Comparison of ENCODE assay signal across 18 mouse cellular contexts in the genomic region with DNA sequence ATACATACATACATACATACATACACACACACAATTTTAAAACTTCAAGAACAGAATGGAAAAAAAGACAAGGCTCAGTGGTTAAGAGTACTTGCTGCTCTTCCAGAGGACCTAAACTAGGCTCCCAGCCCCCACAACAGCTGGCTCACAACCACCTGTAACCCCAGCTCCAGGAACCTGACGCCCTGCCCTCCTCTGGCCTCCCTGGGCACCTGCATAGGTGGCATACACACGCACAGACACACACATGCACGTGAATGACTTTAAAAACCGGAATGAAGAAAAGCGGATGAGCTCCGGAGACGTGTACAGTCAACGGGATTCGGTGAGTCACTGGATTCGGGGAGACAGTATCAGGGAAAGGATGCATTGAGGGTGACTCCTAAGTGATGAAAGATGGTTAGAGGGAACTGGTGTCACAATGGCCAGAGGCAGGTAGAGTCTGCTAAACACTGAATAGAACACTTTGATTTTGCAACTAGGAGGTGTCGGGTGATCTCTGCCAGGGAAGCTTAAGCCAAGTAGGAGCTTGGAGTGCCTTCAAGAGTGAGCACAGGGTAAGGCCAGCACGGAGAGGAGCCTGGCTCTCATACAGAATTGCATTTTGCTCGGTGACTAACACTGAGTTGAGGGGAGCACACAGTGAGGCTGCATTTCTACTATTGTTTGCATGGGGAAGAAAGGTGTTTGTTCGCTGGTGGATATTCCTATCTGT. TPM values are rescaled to one million over a fixed set of nuclear protein-coding genes. Genes with fewer than 3 reads are reported as not detected.
DNase-seq lines count a peak whose midpoint lies in the region; ATAC-seq and TF ChIP-seq lines count a peak whose summit lies in the region.
"Had no signal": no experiment of that assay in that cellular context is flagged by ENCODE, and none has a peak within 500 bp of the region (broad histone marks: within the 10 kb centered on the region; RNA-seq: fewer than 3 reads in every experiment).

No protein-coding gene starts in this region.

- TF ChIP-seq POLR2A in liver, adult 2 months (IDR thresholded peaks at IDR 0.05; ENCODE audit: extremely low read depth, insufficient read depth, low read length) = no peak

- H3K9ac ChIP-seq in heart, embryonic 11.5 days (ENCODE audit: low read depth, low read length) = no peak overlapping the region
- H3K9ac ChIP-seq in liver, adult 2 months (ENCODE audit: low read depth, low read length) = no peak overlapping the region
- H3K9ac ChIP-seq in liver, embryonic 11.5 days (ENCODE audit: low read depth, low read length) = no peak overlapping the region

- peak; percentile 49 for DNase-seq in adrenal gland, postnatal 10 days
- DNase-seq in adrenal gland, postnatal 36 days = no peak
- DNase-seq in heart, postnatal 36 days = no peak
- peak; percentile 64 for DNase-seq in liver, adult 2 months (ENCODE audit: extremely low read depth, low read depth, low spot score)
- DNase-seq in liver, embryonic 11.5 days (ENCODE audit: low spot score) = no peak
- DNase-seq in adipocyte (ENCODE audit: low spot score) = peak; percentile 83
- no peak for DNase-seq in layer of hippocampus, postnatal 14 days (ENCODE audit: low spot score in 2 of 2)
- DNase-seq: cerebellum, adult 8-10 months; kidney, postnatal 14 days; left cerebral cortex, postnatal 4 days; right cerebral cortex, adult 18-20 months; thymus, postnatal 4 days had no signal

- peak overlapping the region; percentile 89; the same call in 1 of the 2 replicates for H3K4me2 ChIP-seq in heart, embryonic 11.5 days
- H3K4me2 ChIP-seq in liver, embryonic 11.5 days = no peak overlapping the region

- H3K9me3 ChIP-seq in heart, embryonic 11.5 days (replicated peaks; ENCODE audit: control insufficient read depth, low read length) = no peaks in the 10 kb centered on the region
- H3K9me3 ChIP-seq in liver, embryonic 11.5 days (ENCODE audit: control insufficient read depth, low read length) = no peaks in the 10 kb centered on the region

- H3K79me2 ChIP-seq in liver, adult 2 months (ENCODE audit: control insufficient read depth, insufficient read depth, low read length) = peaks cover 17% of the 10 kb centered on the region; the same call in 1 of the 2 replicates

- H3K4me1 ChIP-seq in heart, embryonic 11.5 days (ENCODE audit: control insufficient read depth, insufficient read depth, low read length) = peaks cover 26% of the 10 kb centered on the region
- peaks cover 10% of the 10 kb centered on the region for H3K4me1 ChIP-seq in liver, adult 2 months (ENCODE audit: control insufficient read depth, insufficient read depth, low read length)
- H3K4me1 ChIP-seq in liver, embryonic 11.5 days (replicated peaks; ENCODE audit: control insufficient read depth, insufficient read depth, low read length) = peaks cover 23% of the 10 kb centered on the region

- intact Hi-C loops in heart, postnatal 36 days (cut with DNase I) = no loop called here

- no peak overlapping the region for H3K4me3 ChIP-seq in heart, embryonic 11.5 days (ENCODE audit: low read depth, low read length)
- no peak overlapping the region for H3K4me3 ChIP-seq in liver, adult 2 months (ENCODE audit: insufficient read depth, low read depth, low read length)
- H3K4me3 ChIP-seq in liver, embryonic 11.5 days (ENCODE audit: low read depth, low read length) = no peak overlapping the region

- H3K36me3 ChIP-seq in heart, embryonic 11.5 days (ENCODE audit: control insufficient read depth, insufficient read depth, low read length) = no peaks in the 10 kb centered on the region
- no peaks in the 10 kb centered on the region for H3K36me3 ChIP-seq in liver, adult 2 months (ENCODE audit: control insufficient read depth, insufficient read depth, low read length)
- no peaks in the 10 kb centered on the region for H3K36me3 ChIP-seq in liver, embryonic 11.5 days (ENCODE audit: control insufficient read depth, insufficient read depth, low read length)

- no peak overlapping the region for H3K27ac ChIP-seq in heart, embryonic 11.5 days (ENCODE audit: low read depth, low read length)
- H3K27ac ChIP-seq in liver, adult 2 months (replicated peaks; ENCODE audit: insufficient read depth, low read depth, low read length) = no peak overlapping the region
- no peak overlapping the region for H3K27ac ChIP-seq in liver, embryonic 11.5 days (ENCODE audit: low read depth, low read length)
- H3K27ac ChIP-seq: heart, adult 2 months; macrophage had no signal

- WGBS in heart, embryonic 11.5 days (ENCODE audit: insufficient replicate concordance) = 82% methylated on average over 14 of the region's 14 CpGs
- WGBS in liver, adult 2 months = 85% methylated on average over 14 of the region's 14 CpGs
- WGBS in liver, embryonic 11.5 days = 90% methylated on average over 14 of the region's 14 CpGs

- no peak for TF ChIP-seq CTCF in liver, adult 2 months (IDR thresholded peaks at IDR 0.05; ENCODE audit: low read depth, low read length)

- H3K27me3 ChIP-seq in heart, embryonic 11.5 days (ENCODE audit: control insufficient read depth, insufficient read depth, low read length) = no peaks in the 10 kb centered on the region
- H3K27me3 ChIP-seq in liver, adult 2 months (ENCODE audit: control insufficient read depth, insufficient read depth, low read length) = no peaks in the 10 kb centered on the region
- H3K27me3 ChIP-seq in liver, embryonic 11.5 days (replicated peaks; ENCODE audit: control insufficient read depth, insufficient read depth, low read length) = no peaks in the 10 kb centered on the region
- H3K27me3 ChIP-seq: CH12.LX had no signal

- ATAC-seq in heart, embryonic 11.5 days (replicated peaks; ENCODE audit: insufficient number of reproducible peaks, low FRiP score, low TSS enrichment) = no peak
- no peak for ATAC-seq in liver, embryonic 11.5 days (replicated peaks; ENCODE audit: low FRiP score)
- ATAC-seq: activated CD4-positive, CD25-positive, alpha-beta regulatory T cell, adult 4 months; intestine, embryonic 16.5 days had no signal

RNA-seq across cellular contexts. Expression of a gene that starts 1.6 kb away (rescaled TPM):
- 10 to 100 TPM; 43.7 to 49.7 TPM for total RNA-seq in adrenal gland, postnatal 10 days (2021)
- 10 to 100 TPM; 40.9 to 46.1 TPM for total RNA-seq in adrenal gland, postnatal 36 days (2021)
- 52.5 and 63.6 TPM in 2 replicates for polyA plus RNA-seq in heart, embryonic 11.5 days (2014; fragmentation: Nextera tagmentation; extraction: Ambion mirVana)
- total RNA-seq in heart, postnatal 36 days (2021) = 10 to 100 TPM; 33.2 TPM
- total RNA-seq in liver, adult 2 months (2014; rRNA removed) = 13.6 and 14.8 TPM in 2 replicates
- polyA plus RNA-seq in liver, adult 2 months (2012; rRNA removed) = 22.8 and 24.0 TPM in 2 replicates
- polyA plus RNA-seq in liver, embryonic 11.5 days (2014; fragmentation: Nextera tagmentation; extraction: Ambion mirVana) = 73.9 and 80.4 TPM in 2 replicates
- total RNA-seq in layer of hippocampus, postnatal 14 days (2021) = 10 to 100 TPM; 88.1 to 92.2 TPM

RNA-seq across cellular contexts. Expression of a gene that starts 4.7 kb away (rescaled TPM):
- total RNA-seq in adrenal gland, postnatal 10 days (2021) = 10 to 100 TPM; 67.8 to 81.8 TPM
- 10 to 100 TPM; 59.3 to 64.9 TPM for total RNA-seq in adrenal gland, postnatal 36 days (2021)
- polyA plus RNA-seq in heart, embryonic 11.5 days (2014; fragmentation: Nextera tagmentation; extraction: Ambion mirVana) = 9.0 and 9.7 TPM in 2 replicates
- 10 to 100 TPM; 31.8 to 32.3 TPM for total RNA-seq in heart, postnatal 36 days (2021)
- total RNA-seq in liver, adult 2 months (2014; rRNA removed) = 39.5 and 46.4 TPM in 2 replicates
- 94.8 and 104 TPM in 2 replicates for polyA plus RNA-seq in liver, adult 2 months (2012; rRNA removed)
- 19.9 and 20.5 TPM in 2 replicates for polyA plus RNA-seq in liver, embryonic 11.5 days (2014; fragmentation: Nextera tagmentation; extraction: Ambion mirVana)
- total RNA-seq in layer of hippocampus, postnatal 14 days (2021) = 10 to 100 TPM; 32.0 to 36.8 TPM

RNA-seq across cellular contexts. Expression of a gene that starts 22.4 kb away (rescaled TPM):
- total RNA-seq in adrenal gland, postnatal 10 days (2021) = 10 to 100 TPM; 18.0 to 54.7 TPM
- 1 to 10 TPM; 1.5 to 2.7 TPM for total RNA-seq in adrenal gland, postnatal 36 days (2021)
- polyA plus RNA-seq in heart, embryonic 11.5 days (2014; fragmentation: Nextera tagmentation; extraction: Ambion mirVana) = 0.61 and 1.0 TPM in 2 replicates
- total RNA-seq in heart, postnatal 36 days (2021) = 1 to 10 TPM; 1.8 to 3.1 TPM
- 3,482 and 4,252 TPM in 2 replicates for total RNA-seq in liver, adult 2 months (2014; rRNA removed)
- polyA plus RNA-seq in liver, adult 2 months (2012; rRNA removed) = 4,950 and 5,107 TPM in 2 replicates
- 6.2 and 6.7 TPM in 2 replicates for polyA plus RNA-seq in liver, embryonic 11.5 days (2014; fragmentation: Nextera tagmentation; extraction: Ambion mirVana)
- under 1 TPM; 0.76 to 0.98 TPM for total RNA-seq in layer of hippocampus, postnatal 14 days (2021)
- polyA plus RNA-seq: macrophage had no signal

RNA-seq across cellular contexts. Expression of a gene that starts 25.8 kb away (rescaled TPM):
- total RNA-seq in adrenal gland, postnatal 10 days (2021) = 100 to 1,000 TPM in 1 of 2 experiments, 10 to 100 TPM in 1; 97.0 to 110 TPM
- total RNA-seq in adrenal gland, postnatal 36 days (2021) = 10 to 100 TPM; 59.2 to 75.3 TPM
- 117 and 143 TPM in 2 replicates for polyA plus RNA-seq in heart, embryonic 11.5 days (2014; fragmentation: Nextera tagmentation; extraction: Ambion mirVana)
- total RNA-seq in heart, postnatal 36 days (2021) = 10 to 100 TPM; 85.5 to 87.7 TPM
- 23.9 and 44.0 TPM in 2 replicates for total RNA-seq in liver, adult 2 months (2014; rRNA removed)
- polyA plus RNA-seq in liver, adult 2 months (2012; rRNA removed) = 68.8 and 74.6 TPM in 2 replicates
- 121 and 128 TPM in 2 replicates for polyA plus RNA-seq in liver, embryonic 11.5 days (2014; fragmentation: Nextera tagmentation; extraction: Ambion mirVana)
- total RNA-seq in layer of hippocampus, postnatal 14 days (2021) = 100 to 1,000 TPM; 174 to 176 TPM

RNA-seq across cellular contexts. Expression of a gene that starts 27.9 kb away (rescaled TPM):
- 10 to 100 TPM; 88.1 to 90.3 TPM for total RNA-seq in adrenal gland, postnatal 10 days (2021)
- 100 to 1,000 TPM in 1 of 2 experiments, 10 to 100 TPM in 1; 94.2 to 104 TPM for total RNA-seq in adrenal gland, postnatal 36 days (2021)
- polyA plus RNA-seq in heart, embryonic 11.5 days (2014; fragmentation: Nextera tagmentation; extraction: Ambion mirVana) = 142 and 154 TPM in 2 replicates
- total RNA-seq in heart, postnatal 36 days (2021) = 10 to 100 TPM; 48.0 to 49.3 TPM
- total RNA-seq in liver, adult 2 months (2014; rRNA removed) = 52.4 and 60.4 TPM in 2 replicates
- 55.2 and 65.9 TPM in 2 replicates for polyA plus RNA-seq in liver, adult 2 months (2012; rRNA removed)
- 119 and 121 TPM in 2 replicates for polyA plus RNA-seq in liver, embryonic 11.5 days (2014; fragmentation: Nextera tagmentation; extraction: Ambion mirVana)
- 100 to 1,000 TPM in 1 of 2 experiments, 10 to 100 TPM in 1; 98.2 to 103 TPM for total RNA-seq in layer of hippocampus, postnatal 14 days (2021)

Comparison
In these comparisons a context has a peak if more than half of its experiments do, and no peak if none do; other contexts are left out.
1. DNase-seq: peak in adrenal gland, postnatal 10 days (single experiment), liver, adult 2 months (single experiment) and adipocyte (single experiment); none in adrenal gland, postnatal 36 days (0 of 2), heart, postnatal 36 days (0 of 2), liver, embryonic 11.5 days (single experiment) and layer of hippocampus, postnatal 14 days (0 of 2).
2. RNA of a gene that starts 22.4 kb away (total RNA-seq): 3,482 to 4,252 TPM in liver, adult 2 months; 18.0 to 54.7 TPM in adrenal gland, postnatal 10 days, 1.8 to 3.1 TPM in heart, postnatal 36 days, 1.5 to 2.7 TPM in adrenal gland, postnatal 36 days and 0.76 to 0.98 TPM in layer of hippocampus, postnatal 14 days; every median in the first group is over 10 times any median in the second.